Mouse (Mus musculus) gastrocnemius, postnatal 14 days (tissue): ENCODE data around the gene Gm20388. TPM values are rescaled to one million over a fixed set of nuclear protein-coding genes. Genes with fewer than 3 reads are reported as not detected.
A peak's percentile ranks its signal among the peaks of the same experiment; 100 is the strongest.
"Not testable (repeated sequence)": the region's sequence is repeated elsewhere in the genome, so short reads cannot be mapped to it uniquely, and the experiment has no call there.

Source experiments
- DNase-seq: peaks from one replicate; pipeline ENCODE4 v3.0.0; 2021; ENCODE audit warnings: mixed read lengths
- intact Hi-C: fragments of 180-260 bp; cut with DNase I; formaldehyde crosslinking; loops from one replicate; pipeline ENCODE4 v1.15.1; 2025; ENCODE audit warnings: low total_unique reads
- total RNA-seq, 2 experiments: library from RNA; stranded (reverse); gene quantifications; 2 replicates each; pipeline ENCODE4 v1.2.3; 2021

The Gm20388 gene
- total RNA-seq, 2 experiments from 2014 or later = 5.6 to 6.0 TPM

GRCm38 (mm10) chr8:121663101-121663500, 1752.5 kb downstream of the Gm20388 start:
- DNase-seq = no peak
- intact Hi-C loops = no loop called here

GRCm38 (mm10) chr8:121665329-121665728, 1754.7 kb downstream of the Gm20388 start:
- peak; percentile 69 for DNase-seq
- intact Hi-C loops = no loop called here

- DNase-seq, intact Hi-C loops: not testable (repeated sequence)
Measured at GRCm38 (mm10) chr8:121667936-121668500, 1757.4 kb downstream of the Gm20388 start.

DNA sequence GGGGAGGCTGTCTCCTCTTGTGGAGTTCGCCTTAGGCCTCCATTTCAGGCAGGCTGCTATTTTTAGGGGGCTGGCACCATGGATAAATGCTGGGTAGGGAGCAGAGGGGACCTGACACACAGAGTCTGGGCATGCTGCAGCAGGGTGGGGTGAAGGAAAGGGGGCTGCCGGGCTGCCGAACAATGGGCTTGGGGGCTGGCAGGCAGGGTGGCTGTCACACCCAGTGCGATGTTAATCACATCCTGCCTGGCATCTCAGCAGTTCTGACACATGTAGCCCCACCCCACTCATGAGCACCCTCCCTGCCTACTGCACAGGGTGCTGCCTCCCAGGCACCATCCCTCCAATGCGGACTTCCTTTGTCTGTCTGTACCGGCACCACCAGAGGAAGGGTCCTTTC, 1757.9 kb downstream of the Gm20388 start:
- no peak for DNase-seq
- intact Hi-C loops = no loop called here

- no peak for DNase-seq
- intact Hi-C loops = no loop called here
Measured at GRCm38 (mm10) chr8:121669208-121669607, 1758.6 kb downstream of the Gm20388 start.

- DNase-seq = no peak
- intact Hi-C loops = no loop called here
Measured at GRCm38 (mm10) chr8:121673153-121673552, 1762.5 kb downstream of the Gm20388 start.

DNA sequence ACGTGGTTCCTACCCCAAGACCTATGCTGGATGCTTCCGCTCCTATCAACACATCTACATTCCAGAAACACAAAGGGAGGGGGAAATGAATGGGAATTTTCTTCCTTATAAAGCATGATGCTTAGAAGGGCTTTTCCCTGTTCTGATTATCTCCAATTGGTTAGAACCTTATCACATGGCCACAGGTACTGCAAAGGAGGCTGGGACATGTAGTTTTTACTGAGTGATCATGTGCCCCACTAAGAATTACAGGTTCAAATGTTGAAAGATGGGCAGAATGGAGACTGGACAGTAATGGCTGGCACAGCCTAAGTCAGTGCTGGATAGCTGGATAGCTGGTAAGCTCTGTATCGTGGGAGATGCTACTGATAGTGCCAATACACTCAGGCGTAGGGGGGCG, 1763.3 kb downstream of the Gm20388 start:
- DNase-seq = no peak
- intact Hi-C loops = no loop called here

GRCm38 (mm10) chr8:121674524-121674923, 1763.9 kb downstream of the Gm20388 start:
- intact Hi-C loops = no loop called here
- DNase-seq = no peak

- no peak for DNase-seq
- intact Hi-C loops = no loop called here
Measured at GRCm38 (mm10) chr8:121675161-121675560, 1764.5 kb downstream of the Gm20388 start.

GRCm38 (mm10) chr8:121675701-121676100, 1765.1 kb downstream of the Gm20388 start:
- intact Hi-C loops = no loop called here

GRCm38 (mm10) chr8:121678696-121679095, 1768.1 kb downstream of the Gm20388 start:
- intact Hi-C loops = no loop called here
- DNase-seq = no peak

More at GRCm38 (mm10) chr8:121675701-121676100, 1765.1 kb downstream of the Gm20388 start:
- DNase-seq = peak; percentile 81

- intact Hi-C loops = loop anchor here (10.0 kb wide), 1 partner anchor 136 kb away; the partner anchor contains the start of gene 1700018B08Rik
- no peak for DNase-seq
Measured at GRCm38 (mm10) chr8:121680896-121681295, 1770.3 kb downstream of the Gm20388 start.

GRCm38 (mm10) chr8:121681457-121681856, 1770.8 kb downstream of the Gm20388 start:
- intact Hi-C loops = loop anchor here (10.0 kb wide), 1 partner anchor 137 kb away; the partner anchor contains the start of gene 1700018B08Rik
- DNase-seq = no peak

- intact Hi-C loops = loop anchor here (2.0 to 10.0 kb wide), 2 partner anchors 78 to 138 kb away; partner anchors contain the start of gene 1700018B08Rik
- DNase-seq = no peak
Measured at GRCm38 (mm10) chr8:121683083-121683832, 1772.6 kb downstream of the Gm20388 start.

DNA sequence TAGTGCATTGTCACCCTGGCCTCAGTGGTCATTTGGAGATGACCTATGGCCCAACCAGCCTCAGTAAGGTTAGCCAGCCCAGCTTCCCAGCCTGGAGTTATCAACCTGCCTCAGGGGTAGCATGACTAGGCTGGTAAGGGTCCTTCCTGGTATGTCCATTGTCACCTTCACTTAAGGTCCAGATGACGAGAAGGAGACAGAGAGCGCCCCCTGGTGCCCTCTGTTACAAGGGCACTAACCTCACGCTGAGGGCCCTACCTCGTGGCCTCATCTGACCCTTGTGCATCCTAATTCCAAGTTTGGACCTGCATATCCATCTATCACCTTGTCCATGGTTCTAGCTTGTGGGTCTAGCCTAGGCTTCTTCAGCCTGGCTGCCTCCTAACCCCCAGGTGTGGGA, 1774.8 kb downstream of the Gm20388 start:
- DNase-seq = peak; percentile 62
- intact Hi-C loops = loop anchor here (10.0 kb wide), 1 partner anchor 141 kb away; the partner anchor contains the start of gene 1700018B08Rik

DNA sequence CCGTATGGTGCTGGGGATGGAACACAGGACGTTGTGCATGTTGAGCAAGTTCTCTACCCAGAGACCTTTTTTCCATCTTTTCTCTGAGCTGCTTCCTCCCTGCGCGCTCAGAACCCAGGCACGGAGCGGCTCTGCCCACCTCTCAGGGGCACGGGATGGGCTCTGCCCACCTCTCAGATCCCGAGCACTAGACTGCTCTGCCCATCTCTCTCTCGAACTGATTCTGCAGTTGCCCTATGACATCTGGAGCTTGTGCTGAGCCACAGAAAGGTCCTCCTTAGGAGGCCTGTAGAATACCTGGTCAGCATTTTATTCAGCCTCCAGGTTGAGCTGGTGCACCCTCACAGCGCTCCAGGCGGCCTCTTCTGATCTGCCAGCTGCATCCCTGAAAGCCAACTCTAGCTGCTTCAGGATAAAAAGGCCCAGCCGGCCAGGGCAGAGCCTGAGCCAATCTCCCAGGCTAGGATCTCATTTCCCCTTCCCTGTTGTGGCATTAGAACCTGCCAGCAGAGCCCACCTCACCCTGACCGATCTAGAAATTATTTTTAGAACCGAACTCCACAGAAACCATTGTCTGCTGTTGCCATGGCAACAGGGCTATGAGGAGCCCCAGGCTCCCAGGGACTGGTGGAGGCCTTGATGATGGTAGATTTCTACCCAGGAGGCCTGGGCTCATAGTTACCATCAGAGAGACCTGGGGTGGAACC, 1777.0 kb downstream of the Gm20388 start:
- intact Hi-C loops = loop anchor here (10.0 kb wide), 1 partner anchor 143 kb away; the partner anchor contains the start of gene 1700018B08Rik
- no peak for DNase-seq

DNA sequence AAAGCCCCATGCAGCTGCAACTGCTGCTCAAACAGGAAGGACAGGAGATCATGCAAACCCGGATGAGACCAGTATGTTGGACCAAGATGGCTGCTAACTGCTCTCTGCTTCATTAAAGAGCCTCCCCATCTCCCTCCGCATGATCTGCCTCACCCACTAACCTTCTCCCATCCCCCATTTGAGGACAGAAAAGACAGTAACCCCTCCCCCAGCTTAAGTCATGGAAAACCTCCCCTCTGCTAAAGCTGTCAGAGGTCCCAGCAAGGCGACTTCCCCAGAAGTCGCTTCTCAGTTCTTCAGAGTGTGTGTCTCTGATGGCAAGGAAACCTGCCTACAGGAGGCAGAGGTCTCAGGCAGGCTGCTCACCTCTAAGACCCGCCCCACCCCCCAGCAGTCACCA, 1777.9 kb downstream of the Gm20388 start:
- intact Hi-C loops = loop anchor here (10.0 kb wide), 1 partner anchor 144 kb away; the partner anchor contains the start of gene 1700018B08Rik
- DNase-seq = no peak

DNA sequence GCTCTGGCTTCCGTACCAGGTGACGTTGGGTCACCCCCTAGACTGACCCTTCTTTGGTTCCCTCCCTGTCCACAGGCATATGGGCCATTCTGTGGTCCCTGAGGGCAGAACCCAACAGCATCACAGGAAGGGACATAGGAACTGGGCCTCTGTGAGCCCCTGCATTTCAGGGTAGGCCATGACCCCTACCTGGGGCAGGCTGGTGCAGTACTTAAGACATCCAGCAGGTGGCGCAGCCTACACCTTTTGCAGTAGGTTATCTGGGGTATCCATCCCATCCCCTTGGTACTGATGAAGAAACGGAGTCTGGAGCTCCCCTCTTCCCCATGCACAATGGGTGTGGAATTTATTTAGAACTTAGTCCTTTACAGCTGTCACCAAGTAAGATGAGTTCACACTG, 1783.8 kb downstream of the Gm20388 start:
- intact Hi-C loops = no loop called here
- DNase-seq = peak; percentile 24

DNA sequence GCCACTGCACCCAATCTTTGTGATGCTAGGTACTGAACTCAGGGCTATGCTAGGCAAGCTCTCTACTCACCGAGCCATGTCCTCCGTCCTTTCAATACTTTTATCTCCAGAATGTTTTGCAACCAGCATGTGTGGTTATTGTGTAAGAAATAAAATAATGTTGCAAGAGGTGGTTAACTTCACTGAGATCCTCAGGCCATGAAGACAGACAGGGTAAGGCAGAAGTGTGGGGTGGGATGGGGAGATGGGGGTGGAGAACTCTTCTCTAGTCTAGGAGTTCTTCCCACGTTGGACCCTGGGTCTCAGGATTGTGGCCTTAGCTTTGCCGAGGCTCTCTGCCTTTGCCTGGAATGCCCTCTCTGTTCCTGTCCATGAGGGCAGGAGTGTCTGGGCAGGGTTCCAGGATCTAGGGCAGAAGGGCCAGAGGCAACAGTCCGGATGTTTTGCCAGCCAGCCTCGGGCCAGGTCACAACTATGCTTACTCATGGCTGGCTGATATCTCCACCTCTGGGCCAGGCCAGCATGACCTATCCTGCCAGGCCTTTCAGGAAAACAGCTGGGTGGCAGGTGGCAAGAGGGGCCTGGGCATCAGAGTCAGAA, 1785.0 kb downstream of the Gm20388 start:
- intact Hi-C loops = no loop called here
- peak; percentile 80 for DNase-seq
